Mouse (Mus musculus): ENCODE measurements around the gene Sema4a.
A peak's percentile ranks its signal among the peaks of the same experiment; 100 is the strongest.

Sema4a gene

DNA sequence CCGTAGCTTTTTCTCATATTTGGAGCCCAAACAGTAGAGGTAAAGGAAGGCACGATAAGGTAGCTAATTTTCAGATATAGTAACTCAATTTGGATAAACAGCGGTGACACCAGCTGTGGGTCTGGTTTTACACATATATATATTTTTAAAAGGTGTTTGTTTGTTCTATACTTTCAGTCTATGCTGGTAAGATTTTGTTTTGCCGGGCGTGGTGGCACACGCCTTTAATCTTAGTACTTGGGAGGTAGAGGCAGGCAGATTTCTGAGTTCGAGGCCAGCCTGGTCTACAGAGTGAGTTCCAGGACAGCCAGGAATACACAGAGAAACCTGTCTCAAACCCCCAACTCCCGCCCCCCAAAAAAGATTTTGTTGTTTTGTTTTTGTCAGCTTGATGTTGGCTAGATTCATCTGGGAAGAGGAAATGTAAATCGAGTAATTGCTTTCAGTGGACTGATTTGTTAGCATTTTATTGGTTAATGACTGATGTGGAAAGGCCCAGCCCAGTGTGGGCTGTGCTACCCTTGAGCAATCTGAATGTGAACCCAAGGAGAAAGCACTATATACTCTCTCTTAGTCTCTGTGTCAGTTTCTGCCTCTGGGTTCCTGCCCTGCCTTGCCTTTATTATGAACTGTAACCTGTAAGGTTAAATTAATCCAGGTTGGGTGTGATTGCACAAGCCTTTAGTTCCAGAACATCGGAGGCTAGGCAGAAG, 35.1 kb downstream of the Sema4a start:
- DNase-seq: no peak

DNA sequence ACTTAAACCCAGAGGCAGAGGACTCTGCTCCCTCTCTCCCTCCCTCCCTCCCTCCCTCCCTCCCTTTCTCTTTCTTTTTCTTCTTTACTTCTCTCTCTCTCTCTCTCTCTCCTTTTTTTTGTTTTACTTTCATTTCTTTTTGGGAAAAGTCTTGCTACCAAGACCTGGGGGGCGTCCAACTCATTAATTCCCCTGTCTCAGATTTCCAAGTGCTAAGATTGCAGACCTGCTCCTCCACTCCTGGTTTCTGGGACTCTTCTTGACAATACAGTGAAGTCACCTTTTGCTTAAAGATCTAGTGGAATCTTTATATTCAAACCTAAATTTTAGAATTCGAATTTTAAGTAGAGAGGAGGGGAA, 35.7 kb downstream of the Sema4a start:
- DNase-seq: no peak

DNA sequence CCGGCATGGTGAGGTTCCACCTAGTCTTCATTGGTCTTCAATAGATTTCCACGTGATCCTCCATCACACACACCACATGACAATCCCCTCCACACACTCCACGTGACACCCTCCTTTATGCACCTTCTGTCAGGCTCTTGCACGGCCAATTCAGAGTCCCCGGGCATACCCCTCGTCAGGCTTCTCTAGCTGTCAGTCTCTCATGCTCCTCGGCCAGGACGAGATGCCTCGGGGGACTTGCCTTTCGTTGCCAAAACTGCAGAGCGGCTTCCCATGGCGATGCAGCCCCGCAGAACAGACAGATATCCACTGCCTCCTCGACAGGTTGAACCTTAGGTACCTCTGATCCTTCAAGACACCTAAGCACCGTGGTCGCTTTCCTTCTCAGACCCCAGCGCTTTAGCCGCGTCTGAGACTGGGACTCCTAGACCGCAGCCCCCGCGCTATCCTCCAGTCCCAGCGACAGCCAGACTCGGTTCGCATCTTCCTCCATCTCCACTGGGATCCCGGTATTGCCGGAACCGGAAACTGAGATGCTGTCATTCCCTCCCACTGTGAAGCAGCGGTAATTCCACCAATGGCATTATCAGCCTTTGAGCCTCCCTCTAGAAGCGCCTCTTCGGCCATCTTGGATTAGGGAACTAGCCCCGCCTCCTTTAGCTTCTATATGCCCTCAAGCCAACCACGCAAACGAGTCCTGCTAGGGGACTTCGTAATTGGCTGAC, 36.2 kb downstream of the Sema4a start, which contains the start of gene Slc25a44:
Gene Slc25a44, minus strand, starts transcription at position 535 of the 725 bp plus-strand sequence.
- DNase-seq: peak; percentile 89

DNA sequence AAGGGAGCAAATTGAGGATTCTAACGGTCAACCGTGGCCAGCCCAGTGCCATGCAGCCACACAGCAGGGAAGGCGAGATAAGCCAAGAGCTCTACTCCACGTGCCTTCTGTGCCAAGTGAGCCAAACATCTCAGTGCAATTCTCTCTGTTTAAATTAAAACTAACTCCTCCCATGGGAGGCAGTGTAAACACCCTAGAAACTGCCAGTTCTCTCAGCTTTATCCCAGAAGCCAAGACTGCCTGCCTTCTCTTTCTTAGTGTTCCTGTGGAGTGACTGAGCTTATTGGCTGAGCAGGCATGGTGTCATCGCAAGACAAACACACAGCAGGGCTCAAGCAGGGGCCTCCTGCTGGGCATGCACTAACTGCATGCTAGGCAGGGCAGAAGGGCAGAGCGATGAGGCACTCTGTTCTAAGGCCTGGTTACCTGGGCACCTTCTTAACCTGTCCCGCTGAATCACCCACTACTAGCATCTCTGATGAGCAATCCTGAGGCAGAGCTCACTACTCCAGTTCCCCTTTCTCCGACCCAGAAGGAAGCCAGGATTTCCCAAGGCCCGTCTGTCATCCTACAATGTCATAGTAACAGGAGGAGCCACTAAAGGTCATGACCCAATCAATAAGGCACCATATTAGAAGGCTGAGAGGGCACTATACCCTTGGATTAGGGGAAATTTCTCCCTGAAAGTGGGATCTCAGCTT, 38.8 kb downstream of the Sema4a start:
- DNase-seq: no peak

DNA sequence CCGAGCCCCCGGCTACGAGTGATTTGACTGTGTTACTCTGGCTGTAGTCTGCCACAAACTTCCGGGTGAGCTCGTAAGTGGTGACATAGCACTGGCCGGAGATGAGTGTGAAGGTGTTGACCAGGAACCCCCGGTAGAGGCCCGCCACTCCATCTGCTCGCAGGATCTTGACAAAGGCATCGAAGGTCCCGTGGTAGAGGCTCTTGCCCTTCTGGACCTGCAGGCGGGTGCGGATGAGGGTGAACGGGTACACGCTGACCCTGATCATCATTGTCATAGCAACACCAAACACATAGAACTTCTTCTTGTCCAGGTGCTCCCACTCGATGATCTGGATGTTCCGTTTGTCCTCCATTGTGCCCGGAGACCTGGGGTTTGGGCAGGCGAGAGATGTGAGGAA, 40.2 kb downstream of the Sema4a start:
- DNase-seq: no peak

DNA sequence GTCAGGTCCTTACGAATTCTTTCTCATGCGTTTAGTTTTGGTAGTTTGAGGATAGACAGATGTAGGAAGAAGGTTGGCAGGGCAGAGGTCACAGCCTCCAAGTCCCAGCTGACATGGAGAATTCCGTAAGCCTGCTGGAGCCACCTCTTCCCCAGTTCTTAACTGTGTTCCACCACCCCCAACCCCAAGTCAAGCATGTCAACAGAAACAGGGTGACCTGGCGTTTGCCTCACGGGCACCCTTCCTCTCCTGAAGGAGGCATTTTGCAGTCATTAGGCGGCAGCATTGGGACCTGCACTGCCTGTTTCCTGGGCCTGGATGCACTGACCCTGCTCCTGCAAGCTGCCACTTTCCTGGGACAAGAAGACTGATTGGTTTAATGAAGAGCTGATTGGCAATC, 43.0 kb downstream of the Sema4a start:
- DNase-seq: no peak

DNA sequence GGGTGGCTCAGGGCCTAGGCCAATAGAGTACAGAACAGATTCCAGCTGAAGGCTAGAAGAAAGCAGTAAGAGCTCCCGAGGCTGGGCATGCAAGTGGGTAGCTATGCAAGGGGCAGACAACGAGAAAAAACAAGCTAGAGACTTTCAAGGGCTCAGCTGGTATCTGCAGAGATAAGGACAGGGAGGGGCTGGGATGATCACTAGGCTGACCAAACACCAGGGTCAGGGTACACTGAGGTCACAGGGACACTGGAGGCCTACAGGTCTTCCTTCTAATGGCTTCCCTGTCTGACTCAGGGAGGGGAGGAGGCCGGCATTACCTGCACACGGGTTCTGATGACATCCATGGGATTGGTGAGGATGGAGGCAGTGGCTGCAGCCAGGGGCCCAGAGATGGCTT, 45.3 kb downstream of the Sema4a start:
- no peak for DNase-seq

DNA sequence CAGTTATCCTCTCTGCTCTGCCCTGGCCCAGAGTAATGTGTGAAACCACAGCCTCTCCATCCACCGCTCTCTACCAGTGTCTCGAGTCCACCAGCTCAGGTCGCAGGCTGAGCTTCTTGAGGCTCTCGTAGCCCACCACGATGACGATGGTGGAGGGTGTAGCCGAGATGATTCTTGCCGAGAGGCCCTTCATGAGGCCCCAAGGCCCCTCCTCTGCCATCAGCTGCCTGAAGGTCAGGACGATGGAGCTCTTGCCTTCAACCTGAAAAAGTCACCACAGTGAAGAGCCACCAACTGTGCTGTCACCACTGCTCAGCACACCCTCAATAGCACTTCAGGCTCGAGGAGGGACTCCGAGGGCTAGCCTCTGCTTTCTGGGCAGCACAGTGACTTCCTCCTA, 48.3 kb downstream of the Sema4a start:
- no peak for DNase-seq

DNA sequence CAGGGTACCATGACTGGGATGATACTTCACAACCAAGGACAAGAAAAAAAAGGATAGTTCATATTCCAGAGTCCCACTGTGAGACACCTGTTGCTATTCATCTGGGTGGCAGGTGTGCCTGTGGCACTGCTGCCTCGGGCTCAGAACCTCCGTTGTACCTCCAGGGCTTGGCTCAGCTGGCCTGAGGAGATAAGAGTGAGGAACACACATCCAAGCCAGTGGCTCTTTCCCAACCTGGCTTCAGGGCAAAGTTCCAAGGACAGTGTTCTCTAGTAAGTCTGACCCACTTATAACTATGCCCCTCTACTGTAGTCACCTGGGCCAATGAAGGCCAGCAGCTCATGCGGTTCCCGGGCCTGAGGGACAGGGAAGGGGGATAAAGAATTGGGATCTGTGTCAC, 49.3 kb downstream of the Sema4a start:
- no peak for DNase-seq

DNA sequence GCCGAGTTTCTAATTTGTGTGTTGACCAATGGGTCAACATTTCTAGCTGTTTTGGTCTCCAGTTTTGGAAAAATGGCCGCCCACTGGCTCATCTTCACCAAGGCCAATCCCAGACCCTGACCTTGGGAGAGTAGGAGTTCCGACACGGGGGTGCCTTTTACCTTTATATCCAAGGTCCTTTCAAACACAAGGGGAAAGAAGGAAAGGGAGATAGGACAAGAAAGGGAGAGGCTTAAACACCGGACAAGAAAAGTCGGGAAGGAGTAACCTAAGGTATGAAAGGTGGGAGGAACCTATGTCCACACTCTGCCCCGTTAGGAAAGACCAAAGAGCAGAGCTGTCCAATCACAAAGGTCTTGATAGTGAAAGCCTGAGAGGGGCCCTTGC, 50.3 kb downstream of the Sema4a start:
- DNase-seq: no peak

DNA sequence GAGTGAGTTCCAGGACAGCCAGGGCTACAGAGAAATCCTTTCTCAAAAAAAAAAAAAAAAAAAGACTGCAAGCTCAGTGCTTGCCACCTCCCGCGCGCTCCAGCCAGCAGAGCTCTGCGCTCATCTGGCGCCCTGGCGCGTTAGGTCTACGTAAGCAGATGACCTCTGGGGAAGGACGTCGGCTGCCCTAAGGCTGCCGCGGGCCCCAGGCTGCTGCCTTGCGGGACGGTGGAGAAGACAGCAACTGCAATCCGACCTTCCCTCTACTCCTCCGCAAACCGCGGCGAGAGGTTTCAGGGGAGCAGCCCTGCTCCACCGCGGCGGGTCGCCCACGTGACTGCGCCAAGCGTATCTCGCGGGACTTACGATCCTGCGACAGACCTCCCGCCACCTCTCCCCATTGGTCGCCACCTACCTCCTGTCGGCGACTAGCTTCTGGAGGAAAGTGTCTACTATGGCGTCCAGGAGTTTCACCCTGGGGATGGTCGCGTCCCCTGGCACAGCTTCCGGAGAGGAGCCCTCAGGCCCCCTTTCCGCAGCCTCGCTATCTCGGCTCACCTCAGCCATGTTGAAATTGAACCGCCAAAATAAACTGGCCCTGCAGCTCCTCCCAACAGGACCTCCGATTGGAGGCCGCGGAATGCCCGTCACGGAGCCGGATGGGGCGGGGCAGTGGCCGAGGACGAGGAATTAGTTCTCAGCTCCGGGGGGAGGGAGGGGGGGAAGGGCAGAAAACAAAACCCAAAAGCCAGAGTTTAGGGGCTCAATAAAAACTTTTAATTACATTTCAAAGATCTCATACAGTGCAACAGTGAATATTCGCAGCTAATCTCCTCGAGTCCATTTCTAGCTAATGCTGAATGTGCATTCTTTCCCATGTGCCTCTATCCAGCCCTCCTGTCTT, 51.0 kb downstream of the Sema4a start, which contains the start of gene Pmf1:
Gene Pmf1, minus strand, starts transcription at position 591 of the 904 bp plus-strand sequence.
- peak; percentile 93 for DNase-seq

DNA sequence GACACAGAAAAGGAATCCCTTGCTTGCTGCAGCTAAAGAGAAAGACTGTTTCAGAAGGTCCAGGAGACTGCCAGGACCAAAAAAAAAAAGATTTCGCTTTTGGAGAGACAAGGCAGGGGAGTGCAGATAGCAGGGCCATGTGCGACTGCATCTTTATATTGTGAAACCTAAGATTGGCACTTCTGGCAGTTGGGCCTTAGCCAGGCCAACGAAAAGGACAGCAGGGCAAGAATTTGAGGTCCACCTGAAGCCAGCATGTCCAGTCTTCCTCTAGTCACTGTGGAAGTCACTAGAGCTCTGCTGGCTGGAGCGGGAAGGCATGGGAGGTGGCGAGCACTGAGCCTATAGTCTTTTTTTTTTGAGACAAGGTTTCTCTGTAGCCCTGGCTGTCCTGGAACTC, 52.0 kb downstream of the Sema4a start:
- no peak for DNase-seq

DNA sequence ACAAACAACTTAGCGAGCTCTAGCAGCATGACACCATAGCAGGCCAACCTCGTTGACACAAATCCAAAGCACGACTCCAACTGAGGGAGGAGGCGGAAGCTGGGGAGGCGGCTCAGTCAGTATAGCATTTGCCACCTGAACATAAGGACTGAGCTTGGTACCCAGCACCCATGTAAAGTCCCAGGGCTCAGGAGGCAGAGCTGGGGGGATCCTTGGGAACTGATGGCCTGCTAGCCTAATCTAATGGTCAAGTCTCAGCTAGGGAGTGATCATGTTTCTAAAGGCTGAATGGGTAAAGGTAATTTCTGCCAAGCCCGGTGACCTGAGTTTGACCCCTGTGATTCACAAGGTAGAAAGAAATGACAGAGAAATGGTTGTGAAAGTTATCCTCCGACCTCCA, 53.5 kb downstream of the Sema4a start:
- DNase-seq: no peak

DNA sequence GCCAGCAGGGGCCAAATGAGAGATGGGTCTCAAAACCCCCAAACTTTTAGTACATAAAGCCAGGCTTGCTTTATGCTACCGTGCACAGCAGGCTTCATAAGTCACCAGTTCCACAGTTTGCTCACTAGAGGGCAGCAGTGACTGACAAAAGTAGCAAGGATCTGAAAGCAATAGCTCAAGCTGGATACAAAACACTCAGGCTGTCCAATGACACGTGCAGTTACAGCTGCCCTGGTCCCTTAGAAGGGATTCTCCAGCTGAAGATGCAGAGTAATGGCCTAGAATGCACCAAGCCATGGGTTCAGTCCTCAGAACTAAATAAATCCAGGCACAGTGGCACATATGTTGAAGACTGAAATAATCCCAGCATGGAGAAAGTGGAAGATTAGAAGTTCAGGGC, 53.9 kb downstream of the Sema4a start:
- peak; percentile 65 for DNase-seq

DNA sequence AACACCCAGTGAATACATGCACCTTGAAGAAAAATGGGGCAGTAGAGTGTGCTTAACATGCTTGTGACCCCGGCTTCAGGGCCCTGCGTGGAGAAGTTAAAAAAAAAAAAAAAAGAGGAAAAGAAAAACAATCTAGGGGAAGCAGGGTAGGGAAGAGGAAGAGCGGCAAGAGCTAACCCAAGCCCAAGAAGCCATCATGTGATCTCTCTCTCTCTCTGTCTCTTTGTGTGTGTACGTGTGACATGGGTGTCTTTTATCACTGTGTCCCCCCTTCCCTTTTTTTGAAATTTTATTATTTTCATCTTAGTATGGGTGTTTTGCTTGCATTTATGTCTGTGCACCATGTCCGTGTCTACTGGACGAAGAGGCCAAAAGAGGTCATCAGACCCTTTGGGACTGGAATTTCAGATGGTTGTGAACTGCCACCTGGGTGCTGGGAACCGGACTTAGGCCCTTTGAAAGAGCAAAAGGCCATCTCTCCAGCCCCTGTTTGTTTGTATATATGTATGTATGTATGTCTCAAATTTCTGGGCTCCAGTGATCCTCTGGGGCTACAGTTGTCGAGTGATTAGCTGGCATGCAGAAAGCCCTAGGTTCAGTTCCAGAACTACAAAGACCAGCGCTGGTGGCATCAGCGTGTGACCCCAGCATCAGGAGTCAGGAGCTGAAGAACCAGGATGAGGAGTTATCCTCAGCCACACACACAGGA, 57.3 kb downstream of the Sema4a start:
- no peak for DNase-seq

DNA sequence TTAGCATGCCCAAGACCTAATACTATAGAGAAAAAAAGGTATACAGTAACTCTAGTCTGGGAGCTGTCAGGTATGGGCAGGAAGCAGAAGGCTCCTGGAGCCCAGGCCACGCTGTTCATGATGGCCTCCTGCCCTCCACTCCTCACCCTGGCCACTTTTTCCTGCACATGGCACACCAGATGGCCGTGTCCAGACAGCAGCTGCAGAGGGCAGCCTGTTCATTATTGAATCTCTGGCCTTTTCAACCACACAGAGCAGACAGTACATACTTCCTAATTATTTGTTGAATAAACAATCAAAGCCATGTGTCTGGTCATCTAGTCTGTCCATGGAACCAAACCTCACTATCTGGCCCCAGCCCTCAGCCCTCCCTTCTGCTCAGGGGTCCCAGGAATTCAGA, 62.3 kb downstream of the Sema4a start:
- DNase-seq: no peak

DNA sequence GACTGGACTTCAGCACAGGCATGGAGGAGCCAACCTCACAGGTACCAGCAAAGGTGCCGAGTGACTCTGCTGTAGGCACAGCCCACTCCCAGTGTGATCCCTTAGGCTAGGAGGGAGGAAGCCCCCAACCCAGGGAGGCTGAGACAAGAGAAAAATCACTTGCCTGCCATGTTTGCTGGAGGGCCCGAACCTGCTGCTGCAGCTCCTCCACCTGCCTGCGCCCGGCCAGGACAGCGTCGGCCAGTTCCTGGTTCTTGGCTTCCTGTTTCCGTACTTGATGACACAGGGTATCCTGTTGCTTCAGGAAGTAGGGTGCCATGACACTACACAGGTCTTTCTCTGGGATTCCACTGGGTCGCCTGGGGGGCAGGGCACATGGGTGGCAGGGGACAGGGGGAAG, 65.2 kb downstream of the Sema4a start:
- DNase-seq: no peak

DNA sequence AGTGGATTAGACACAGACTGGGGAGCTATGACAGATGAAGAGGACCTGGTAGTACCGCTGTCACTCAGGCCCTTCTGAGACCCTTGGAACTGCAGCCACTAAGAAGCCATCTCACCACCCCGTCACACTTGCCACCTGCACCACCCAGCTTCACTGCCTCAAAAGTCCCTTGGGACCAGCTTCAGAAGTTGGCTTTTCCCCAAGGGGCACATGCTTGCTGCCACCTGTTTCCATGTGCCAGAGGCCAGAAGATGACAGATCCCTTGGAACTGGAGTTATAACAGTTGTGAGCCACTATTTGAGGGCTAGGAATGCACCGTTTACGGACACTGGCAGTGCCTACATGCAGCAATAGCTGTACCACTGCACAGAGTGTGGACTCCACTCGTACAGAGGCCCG, 65.7 kb downstream of the Sema4a start:
- no peak for DNase-seq

DNA sequence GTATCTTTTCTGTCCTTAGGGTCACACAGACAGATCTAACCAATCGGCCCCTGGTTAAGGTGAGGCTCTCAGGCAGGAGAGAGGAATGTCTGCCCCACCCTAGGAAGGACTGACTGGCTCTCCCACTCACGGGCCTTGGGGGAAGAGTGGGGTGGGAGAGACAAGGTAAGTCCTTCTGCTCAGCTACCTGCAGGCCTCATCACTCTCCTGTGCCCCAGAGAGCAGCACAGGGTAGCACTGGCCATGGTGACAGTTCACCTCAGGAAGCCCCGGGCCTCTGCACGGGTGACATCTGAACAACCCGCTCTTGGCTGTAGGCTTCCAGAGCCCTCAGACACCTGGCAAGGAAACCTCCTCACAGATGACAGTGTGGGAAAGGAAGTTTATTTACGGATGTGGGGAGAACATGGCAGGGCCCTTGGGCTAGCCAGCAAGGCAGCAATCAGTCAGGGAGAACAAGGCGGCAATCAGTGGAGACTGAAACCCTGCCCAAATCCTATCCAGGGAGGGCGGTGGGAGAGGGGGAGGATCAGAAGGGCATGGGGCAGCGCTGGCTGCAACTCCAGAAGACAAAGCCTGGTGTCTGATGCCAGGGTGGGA, 67.1 kb downstream of the Sema4a start:
- no peak for DNase-seq
